Mouse (Mus musculus) heart, embryonic 14.5 days (tissue): Measurements from ENCODE around the gene Chmp1a. TPM values are rescaled to one million over a fixed set of nuclear protein-coding genes. Genes with fewer than 3 reads are reported as not detected.
"Not testable (repeated sequence)": the region's sequence is repeated elsewhere in the genome, so short reads cannot be mapped to it uniquely, and the experiment has no call there.

Experiments used
- ATAC-seq: fragments of 200-750 bp; cut with Nextera tagmentation; 2 replicates; pipeline ENCODE4 v1.8.0; 2017; ENCODE audit warnings: low read depth, moderate TSS enrichment; ENCODE audit not compliant: insufficient number of reproducible peaks, insufficient read depth, low FRiP score
- H3K27ac ChIP-seq, 2 experiments: fragments of 200-500 bp in 1 of 2; fragments of 300-500 bp in 1 of 2; sonication (generic) in 1 of 2; replicated peaks in 1 of 2; 2 replicates each; pipeline ENCODE4 v1.5.1; 2012 to 2014; ENCODE audit warnings: low read depth in 2 of 2, low read length in 2 of 2, control low read depth in 1 of 2, mild to moderate bottlenecking in 1 of 2, mixed read lengths in 1 of 2; ENCODE audit not compliant: control insufficient read depth in 1 of 2, insufficient read depth in 1 of 2
- H3K27me3 ChIP-seq: fragments of 300-500 bp; sonication (generic); 2 replicates; pipeline ENCODE4 v1.6.1; 2014; ENCODE audit warnings: mild to moderate bottlenecking, low read length, control low read depth; ENCODE audit not compliant: control insufficient read depth, insufficient read depth
- H3K36me3 ChIP-seq: fragments of 300-500 bp; sonication (generic); 2 replicates; pipeline ENCODE4 v1.6.1; 2014; ENCODE audit warnings: mild to moderate bottlenecking, control low read depth, low read length, mixed read lengths; ENCODE audit not compliant: control insufficient read depth, insufficient read depth
- H3K4me1 ChIP-seq, 2 experiments: fragments of 200-500 bp in 1 of 2; fragments of 300-500 bp in 1 of 2; sonication (generic) in 1 of 2; 2 replicates each; pipeline ENCODE4 v1.6.1; 2012 to 2014; ENCODE audit warnings: low read length in 2 of 2, control low read depth in 1 of 2, mixed read lengths in 1 of 2; ENCODE audit not compliant: control insufficient read depth in 2 of 2, insufficient read depth in 2 of 2
- H3K4me2 ChIP-seq: fragments of 300-500 bp; sonication (generic); 2 replicates; pipeline ENCODE4 v1.6.1; 2014; ENCODE audit warnings: mild to moderate bottlenecking, low read length
- H3K4me3 ChIP-seq, 2 experiments: fragments of 200-500 bp in 1 of 2; fragments of 300-500 bp in 1 of 2; sonication (generic) in 1 of 2; 2 replicates each; pipeline ENCODE4 v1.5.1; 2012 to 2014; ENCODE audit warnings: low read length in 2 of 2, mild to moderate bottlenecking in 2 of 2, control low read depth in 1 of 2, low read depth in 1 of 2, moderate library complexity in 1 of 2; ENCODE audit not compliant: control insufficient read depth in 1 of 2, insufficient read depth in 1 of 2
- H3K9ac ChIP-seq: fragments of 300-500 bp; sonication (generic); 2 replicates; pipeline ENCODE4 v1.6.1; 2014; ENCODE audit warnings: mild to moderate bottlenecking, low read length
- H3K9me3 ChIP-seq: fragments of 300-500 bp; sonication (generic); 2 replicates; pipeline ENCODE4 v1.6.1; 2016; ENCODE audit warnings: low read length, control low read depth; ENCODE audit not compliant: control insufficient read depth
- WGBS: fragments of 180-500 bp; shearing (Covaris S2); extraction: QIAGEN DNeasy Blood & Tissue Kit; methylation state at CpG from one replicate; pipeline ENCODE4 v1.1.7; 2014; 5-methylcytosine and 5-hydroxymethylcytosine counted together
- polyA plus RNA-seq: library from polyadenylated mRNA; unstranded; fragments of >200 nt; fragmentation: Nextera tagmentation; extraction: Ambion mirVana; gene quantifications from 2 replicates; pipeline ENCODE4 v1.2.1, GENCODE M21; 2014

The Chmp1a gene
- 71.2 and 77.7 TPM in 2 replicates for polyA plus RNA-seq

- Histone ChIP-seq H3K9ac (peak within 1 kb of the TSS; percentile 96), H3K9me3 (no peaks in the 10 kb centered on the region), H3K27ac (peak within 1 kb of the TSS; percentile 6 to 41; a peak in 3 of 4 replicates), H3K4me2 (peak within 1 kb of the TSS; percentile 65), H3K4me1 (peaks cover 13 to 19% of the 10 kb centered on the region in 2 experiments), H3K27me3 (no peaks in the 10 kb centered on the region), H3K36me3 (peaks cover 31% of the 10 kb centered on the region), H3K4me3 (peak within 1 kb of the TSS; percentile 82 to 91)
- under 1% methylated on average over 72 of the region's 76 CpGs for WGBS
- ATAC-seq = peak; percentile 87
Measured at GRCm38 (mm10) chr8:123212321-123213117, at the start of gene Chmp1a, which contains the start of gene Spata33. Gene Chmp1a (minus strand): TSS chr8:123212763. Gene Spata33 (plus strand): TSS chr8:123212832.

GRCm38 (mm10) chr8:123257593-123257992, 45.0 kb upstream of the Chmp1a start:
- Histone ChIP-seq H3K36me3 (peaks cover 64% of the 10 kb centered on the region), H3K4me1 (peaks cover 9 to 20% of the 10 kb centered on the region in 2 experiments)
- not testable (repeated sequence) for ATAC-seq, H3K27me3 ChIP-seq, H3K9me3 ChIP-seq, H3K27ac ChIP-seq, H3K9ac ChIP-seq, H3K4me2 ChIP-seq, H3K4me3 ChIP-seq
- WGBS = 86% methylated on average over 8 of the region's 8 CpGs

- Histone ChIP-seq H3K27ac (no peak overlapping the region), H3K4me2 (no peak overlapping the region), H3K36me3 (peaks cover 61% of the 10 kb centered on the region), H3K27me3 (no peaks in the 10 kb centered on the region), H3K9me3 (no peaks in the 10 kb centered on the region), H3K4me3 (no peak overlapping the region), H3K9ac (no peak overlapping the region), H3K4me1 (peaks cover 9 to 21% of the 10 kb centered on the region in 2 experiments)
- ATAC-seq = no peak
- 82% methylated on average over 3 of the region's 3 CpGs for WGBS
Measured at GRCm38 (mm10) chr8:123257114-123257513, 44.6 kb upstream of the Chmp1a start.

GRCm38 (mm10) chr8:123255170-123255569, 42.6 kb upstream of the Chmp1a start:
- no peaks in the 10 kb centered on the region for H3K27me3 ChIP-seq
- peaks cover 9 to 21% of the 10 kb centered on the region in 2 experiments for H3K4me1 ChIP-seq
- peak overlapping the region; percentile 75 to 87 for H3K4me3 ChIP-seq
- H3K27ac ChIP-seq = no peak overlapping the region
- no peak for ATAC-seq
- peak overlapping the region; percentile 90 for H3K4me2 ChIP-seq
- WGBS = 61% methylated on average over 6 of the region's 6 CpGs
- H3K9ac ChIP-seq = peak overlapping the region; percentile 96
- H3K9me3 ChIP-seq = no peaks in the 10 kb centered on the region
- peaks cover 66% of the 10 kb centered on the region for H3K36me3 ChIP-seq

GRCm38 (mm10) chr8:123254099-123254885, 41.7 kb upstream of the Chmp1a start, which contains the start of the genes Zfp276 and Vps9d1:
Gene Zfp276 (plus strand): TSS chr8:123254195.
Gene Vps9d1 (minus strand): TSS chr8:123254348.
- WGBS = under 1% methylated on average over 84 of the region's 99 CpGs
- ATAC-seq = peak; percentile 90
- no peaks in the 10 kb centered on the region for H3K9me3 ChIP-seq
- peak within 1 kb of the TSS; percentile 78 to 86 for H3K27ac ChIP-seq
- peak within 1 kb of the TSS; percentile 90 for H3K4me2 ChIP-seq
- H3K9ac ChIP-seq = peak within 1 kb of the TSS; percentile 96
- H3K4me1 ChIP-seq = peaks cover 9 to 21% of the 10 kb centered on the region in 2 experiments
- peaks cover 66% of the 10 kb centered on the region for H3K36me3 ChIP-seq
- H3K27me3 ChIP-seq = no peaks in the 10 kb centered on the region
- peak within 1 kb of the TSS; percentile 75 to 87 for H3K4me3 ChIP-seq

GRCm38 (mm10) chr8:123253451-123254098, 41.0 kb upstream of the Chmp1a start:
- Histone ChIP-seq H3K27ac (peak overlapping the region; percentile 78 to 86), H3K4me3 (peak overlapping the region; percentile 75 to 87), H3K4me2 (peak overlapping the region; percentile 90), H3K36me3 (peaks cover 66% of the 10 kb centered on the region), H3K4me1 (peaks cover 9 to 21% of the 10 kb centered on the region in 2 experiments), H3K27me3 (no peaks in the 10 kb centered on the region), H3K9ac (peak overlapping the region; percentile 96), H3K9me3 (no peaks in the 10 kb centered on the region)
- ATAC-seq = peak; percentile 29
- under 1% methylated on average over 37 of the region's 40 CpGs for WGBS

GRCm38 (mm10) chr8:123252925-123253324, 40.4 kb upstream of the Chmp1a start:
- Histone ChIP-seq H3K27ac (peak overlapping the region in 1 of 2 experiments; percentile 86; a peak in 2 of 4 replicates), H3K4me3 (peak overlapping the region; percentile 75 to 87), H3K9me3 (no peaks in the 10 kb centered on the region), H3K4me1 (peaks cover 9 to 21% of the 10 kb centered on the region in 2 experiments), H3K27me3 (no peaks in the 10 kb centered on the region), H3K9ac (peak overlapping the region; percentile 96), H3K36me3 (peaks cover 66% of the 10 kb centered on the region), H3K4me2 (peak overlapping the region; percentile 90)
- ATAC-seq = no peak
- 35% methylated on average over 4 of the region's 4 CpGs for WGBS
